Mouse (Mus musculus): ENCODE measurements around the gene Nos1.

The Nos1 gene

GRCm38 (mm10) chr5:117894050-117894449, 113.2 kb downstream of the Nos1 start:
- intact Hi-C loops (cut with DNase I), result no loop called here

- intact Hi-C loops (cut with DNase I), result no loop called here
Measured at GRCm38 (mm10) chr5:117898055-117898806, 117.4 kb downstream of the Nos1 start.

DNA sequence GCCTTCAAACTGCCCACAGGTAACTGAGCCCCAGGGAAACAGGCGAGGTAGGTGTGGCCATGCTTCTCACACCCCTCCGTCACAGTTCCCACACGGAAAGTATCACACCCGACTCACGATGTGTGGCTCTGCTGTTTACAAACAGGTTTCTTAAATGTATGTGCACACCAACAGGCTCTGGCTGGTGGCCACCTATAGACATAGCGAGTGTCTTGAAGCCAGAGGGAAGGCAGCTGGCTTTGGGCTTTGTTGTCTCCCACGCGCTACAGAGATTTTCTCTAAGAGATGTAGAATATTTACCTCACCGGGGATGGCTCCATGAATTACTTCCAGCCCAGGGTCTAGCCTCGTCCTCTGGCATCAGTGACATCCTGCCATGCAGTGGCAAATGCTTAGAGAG, 118.5 kb downstream of the Nos1 start:
- intact Hi-C loops (cut with DNase I), result no loop called here

- intact Hi-C loops (cut with DNase I), result no loop called here
Measured at GRCm38 (mm10) chr5:117900921-117901705, 120.3 kb downstream of the Nos1 start.

GRCm38 (mm10) chr5:117903534-117903933, 122.7 kb downstream of the Nos1 start:
- intact Hi-C loops (cut with DNase I), result no loop called here

GRCm38 (mm10) chr5:117905728-117906127, 124.9 kb downstream of the Nos1 start:
- intact Hi-C loops (cut with DNase I), result no loop called here

DNA sequence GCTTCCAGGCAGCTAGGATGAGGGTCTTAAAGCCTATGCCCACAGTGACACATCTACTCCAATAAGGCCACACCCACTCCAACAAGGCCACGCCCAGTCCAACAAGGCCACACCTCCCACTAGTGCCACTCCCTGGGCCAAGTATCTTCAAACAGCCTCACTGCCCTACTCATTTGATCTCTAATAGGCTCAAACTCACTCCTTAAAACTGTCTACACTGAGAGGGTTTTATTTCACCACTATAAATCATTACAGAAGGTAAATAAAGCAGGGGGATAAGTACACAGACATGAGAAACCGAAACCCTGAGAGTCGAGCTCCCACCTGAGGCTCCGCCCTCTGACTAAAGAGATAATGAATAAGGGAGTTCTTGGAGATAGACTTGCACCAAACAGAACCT, 128.7 kb downstream of the Nos1 start:
- intact Hi-C loops (cut with DNase I), result no loop called here

GRCm38 (mm10) chr5:117916349-117916748, 135.5 kb downstream of the Nos1 start:
- intact Hi-C loops (cut with DNase I), result no loop called here

DNA sequence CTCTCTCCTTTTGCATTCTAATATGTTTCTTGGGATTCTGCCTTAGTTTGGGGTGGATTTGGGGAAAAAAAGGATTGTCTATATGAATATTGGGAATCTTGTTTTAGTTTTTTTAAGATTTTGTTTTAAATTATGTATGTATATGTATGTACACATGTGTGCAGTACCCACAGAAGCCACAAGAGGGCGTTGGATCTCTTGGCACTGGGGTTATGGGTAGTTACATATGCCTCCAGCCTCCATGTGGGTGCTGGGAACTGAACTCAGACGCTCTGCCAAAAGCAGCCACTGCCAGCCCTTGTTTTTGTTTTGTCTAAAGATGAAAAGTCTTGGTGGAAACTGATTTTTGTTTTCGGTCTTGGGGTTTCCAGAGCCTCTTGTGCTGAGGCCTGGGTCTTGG, 136.1 kb downstream of the Nos1 start:
- intact Hi-C loops (cut with DNase I), result no loop called here

DNA sequence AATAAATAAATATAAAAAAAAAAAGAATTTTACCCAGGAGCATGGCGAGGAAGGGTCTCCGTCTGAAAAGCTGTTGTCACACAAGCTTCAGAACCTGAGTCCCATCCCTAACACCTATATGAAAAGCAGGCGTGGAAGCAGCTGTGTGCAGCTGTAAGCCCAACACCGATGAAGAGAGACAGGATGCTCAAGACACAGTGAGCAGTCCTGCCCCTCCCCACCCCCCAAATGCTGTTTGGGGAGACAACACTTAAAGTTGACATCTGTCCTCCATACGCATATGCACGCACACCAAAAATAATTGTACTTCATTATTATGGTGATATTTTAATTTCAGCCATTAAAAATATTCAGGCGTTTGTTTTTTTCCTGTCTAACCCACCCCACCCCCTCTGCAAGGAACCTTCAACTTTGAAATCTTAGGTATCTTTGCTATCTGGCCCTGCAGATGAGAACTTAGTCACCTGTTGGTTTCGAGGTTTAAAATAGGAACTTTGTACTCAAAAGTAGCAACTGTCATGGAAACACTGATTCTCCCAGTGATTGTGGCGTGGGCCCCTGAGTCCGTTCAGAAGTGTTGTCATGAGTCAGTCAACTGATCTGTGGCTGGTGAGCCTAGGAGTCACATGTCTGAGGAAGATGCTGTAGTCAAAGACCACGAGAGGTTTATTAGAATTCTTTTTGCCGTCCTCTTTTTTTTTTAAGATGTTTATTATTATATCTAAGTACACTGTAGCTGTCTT, 141.1 kb downstream of the Nos1 start:
- intact Hi-C loops (cut with DNase I), result no loop called here

GRCm38 (mm10) chr5:117923688-117924087, 142.9 kb downstream of the Nos1 start:
- intact Hi-C loops (cut with DNase I), result no loop called here

DNA sequence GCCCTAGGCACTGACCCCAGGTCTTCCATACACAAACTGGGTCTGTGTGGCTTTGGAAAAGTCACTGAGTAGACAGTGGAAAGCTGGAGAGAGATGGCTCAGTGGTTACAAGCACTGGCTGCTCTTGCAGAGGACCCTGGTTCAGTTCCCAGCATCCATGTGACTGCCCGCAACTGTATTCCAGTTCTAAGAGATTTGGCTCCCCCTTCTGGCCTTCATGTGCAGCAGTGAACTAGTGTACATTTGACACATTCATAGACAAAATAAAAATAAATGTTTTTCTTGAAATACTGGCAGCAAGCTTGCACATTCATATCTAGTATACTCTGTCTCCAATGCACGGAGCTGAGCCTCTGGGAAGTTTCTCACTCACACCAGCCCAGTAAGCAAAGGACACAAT, 147.7 kb downstream of the Nos1 start:
- intact Hi-C loops (cut with DNase I), result no loop called here

DNA sequence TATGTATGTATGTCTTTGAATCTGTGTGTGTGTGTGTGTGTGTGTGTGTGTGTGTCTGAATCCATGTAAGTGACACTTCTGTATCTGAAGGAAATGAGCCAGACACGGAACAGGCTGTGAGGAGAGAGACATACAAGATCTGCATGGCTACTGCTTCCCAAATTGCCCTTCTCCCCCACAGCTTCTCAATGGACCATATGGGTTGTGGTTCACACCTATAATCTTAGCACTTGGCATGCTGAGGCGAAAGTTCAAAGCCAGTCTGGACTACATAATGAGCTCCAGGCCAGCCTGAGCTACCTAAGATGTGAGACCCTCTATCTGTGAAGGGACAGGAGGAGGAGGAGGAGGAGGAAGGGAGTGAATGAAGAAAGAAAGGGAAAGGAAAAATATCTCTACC, 151.4 kb downstream of the Nos1 start:
- intact Hi-C loops (cut with DNase I), result loop anchor here (5.0 kb wide), 3 partner anchors 95 to 425 kb away; no protein-coding TSS in a partner anchor

GRCm38 (mm10) chr5:117932862-117933261, 152.0 kb downstream of the Nos1 start:
- intact Hi-C loops (cut with DNase I), result loop anchor here (5.0 kb wide), 3 partner anchors 96 to 426 kb away; no protein-coding TSS in a partner anchor

DNA sequence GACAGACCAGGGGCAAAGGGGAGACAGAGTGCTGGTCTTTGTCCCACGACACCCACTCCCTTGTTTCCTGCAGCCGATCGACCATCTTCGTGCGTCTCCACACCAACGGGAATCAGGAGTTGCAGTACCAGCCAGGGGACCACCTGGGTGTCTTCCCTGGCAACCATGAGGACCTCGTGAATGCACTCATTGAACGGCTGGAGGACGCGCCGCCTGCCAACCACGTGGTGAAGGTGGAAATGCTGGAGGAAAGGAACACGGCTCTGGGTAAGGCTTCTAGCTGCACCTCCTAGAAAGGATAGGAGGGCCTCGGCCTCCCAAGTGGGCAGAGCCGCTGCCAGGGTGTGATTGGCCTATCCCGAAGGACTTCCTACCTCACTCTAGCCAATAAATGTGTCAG, 155.5 kb downstream of the Nos1 start:
- intact Hi-C loops (cut with DNase I), result loop anchor here (5.0 kb wide), 1 partner anchor 66 kb away; no protein-coding TSS in a partner anchor

GRCm38 (mm10) chr5:117937186-117937585, 156.4 kb downstream of the Nos1 start:
- intact Hi-C loops (cut with DNase I), result loop anchor here (5.0 kb wide), 1 partner anchor 65 kb away; no protein-coding TSS in a partner anchor

DNA sequence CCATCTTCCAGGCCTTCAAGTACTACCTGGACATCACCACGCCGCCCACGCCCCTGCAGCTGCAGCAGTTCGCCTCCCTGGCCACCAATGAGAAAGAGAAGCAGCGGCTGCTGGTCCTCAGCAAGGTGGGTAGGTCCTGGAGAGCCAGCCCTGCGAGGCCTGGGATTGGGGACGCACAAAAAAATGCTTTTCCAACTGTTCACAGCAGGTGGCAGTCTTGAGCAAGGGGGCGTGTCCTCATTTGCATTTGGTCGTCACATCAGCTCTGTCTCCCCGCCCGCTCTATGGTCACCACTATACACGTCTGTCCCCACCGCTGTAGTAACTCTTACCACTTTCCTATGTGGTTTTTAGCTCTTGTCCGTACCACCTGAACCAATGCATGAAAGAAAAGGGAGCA, 157.3 kb downstream of the Nos1 start:
- intact Hi-C loops (cut with DNase I), result loop anchor here (5.0 kb wide), 1 partner anchor 64 kb away; no protein-coding TSS in a partner anchor

- intact Hi-C loops (cut with DNase I), result loop anchor here (5.0 kb wide), 1 partner anchor 63 kb away; no protein-coding TSS in a partner anchor
Measured at GRCm38 (mm10) chr5:117939402-117939801, 158.6 kb downstream of the Nos1 start.

GRCm38 (mm10) chr5:117941552-117941951, 160.7 kb downstream of the Nos1 start:
- intact Hi-C loops (cut with DNase I), result no loop called here

- intact Hi-C loops (cut with DNase I), result loop anchor here (5.0 kb wide), 2 partner anchors 329 to 439 kb away; no protein-coding TSS in a partner anchor
Measured at GRCm38 (mm10) chr5:117946605-117947004, 165.8 kb downstream of the Nos1 start.

DNA sequence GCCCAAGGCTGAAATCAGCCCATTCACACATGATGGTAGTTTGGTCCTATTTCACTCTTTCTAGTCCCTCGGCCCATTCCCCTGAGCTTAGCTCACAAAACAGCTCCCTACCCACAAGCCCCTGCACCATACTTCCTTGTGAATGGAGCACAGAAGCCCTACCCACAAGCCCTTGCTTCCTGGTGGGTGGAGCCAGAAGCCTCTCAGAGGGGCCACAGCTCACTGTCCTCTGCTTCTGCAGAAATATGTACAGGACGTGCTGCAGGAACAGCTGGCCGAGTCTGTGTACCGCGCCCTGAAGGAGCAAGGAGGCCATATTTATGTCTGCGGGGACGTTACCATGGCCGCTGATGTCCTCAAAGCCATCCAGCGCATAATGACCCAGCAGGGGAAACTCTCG, 168.6 kb downstream of the Nos1 start:
- intact Hi-C loops (cut with DNase I), result loop anchor here (5.0 kb wide), 2 partner anchors 332 to 442 kb away; no protein-coding TSS in a partner anchor
